Mouse (Mus musculus): Measurements from ENCODE around the gene Gm21964. TPM values are rescaled to one million over a fixed set of nuclear protein-coding genes. Genes with fewer than 3 reads are reported as not detected.
A peak's percentile ranks its signal among the peaks of the same experiment; 100 is the strongest.

Gene Gm21964
- not detected in 2 replicates for total RNA-seq (2021)
- long read RNA-seq, experiment 1: 0 reads
- long read RNA-seq, experiment 2: 0 reads

DNA sequence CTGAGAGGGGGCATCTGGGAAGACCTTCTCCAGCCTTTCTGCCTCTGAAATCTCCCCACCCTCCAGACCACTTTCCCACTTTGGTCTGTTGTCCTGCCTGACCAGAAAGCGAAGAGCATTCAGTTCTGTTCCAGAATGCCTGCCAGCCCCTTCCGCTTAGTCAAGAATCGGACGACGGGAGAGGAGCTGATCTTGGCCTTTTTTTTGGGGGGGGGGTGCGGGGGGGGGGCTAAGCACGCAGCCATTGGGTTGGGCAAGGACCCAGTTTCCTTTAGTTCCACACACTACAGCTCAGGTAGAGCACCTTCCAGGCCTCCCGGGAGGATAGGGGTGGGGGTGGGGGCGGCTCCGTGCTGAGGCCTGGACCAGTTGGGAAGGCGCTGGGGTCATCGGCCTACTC, at the start of gene Gm21964:
Gene Gm21964 (plus strand): TSS at position 301 of the 400 bp plus-strand sequence.
- DNase-seq: no peak

DNA sequence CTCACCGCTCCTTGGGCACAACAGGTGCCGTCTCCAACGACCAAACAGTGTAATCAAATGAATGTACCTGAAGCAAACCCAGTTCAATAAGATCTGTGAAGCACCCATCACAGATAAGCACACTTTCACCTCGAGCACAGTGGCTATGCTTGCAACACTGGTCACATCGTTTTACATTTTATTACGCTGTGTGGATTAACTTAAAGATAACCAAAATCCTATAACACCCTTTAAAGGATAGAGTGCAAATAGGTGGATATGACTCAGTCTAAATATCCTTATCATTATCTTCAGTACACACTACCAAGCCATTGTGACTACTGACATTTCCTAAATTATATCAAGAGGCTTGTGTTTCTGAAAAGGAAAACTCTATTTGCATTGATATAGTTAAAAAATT, 49.8 kb upstream of the Gm21964 start:
- DNase-seq: no peak

DNA sequence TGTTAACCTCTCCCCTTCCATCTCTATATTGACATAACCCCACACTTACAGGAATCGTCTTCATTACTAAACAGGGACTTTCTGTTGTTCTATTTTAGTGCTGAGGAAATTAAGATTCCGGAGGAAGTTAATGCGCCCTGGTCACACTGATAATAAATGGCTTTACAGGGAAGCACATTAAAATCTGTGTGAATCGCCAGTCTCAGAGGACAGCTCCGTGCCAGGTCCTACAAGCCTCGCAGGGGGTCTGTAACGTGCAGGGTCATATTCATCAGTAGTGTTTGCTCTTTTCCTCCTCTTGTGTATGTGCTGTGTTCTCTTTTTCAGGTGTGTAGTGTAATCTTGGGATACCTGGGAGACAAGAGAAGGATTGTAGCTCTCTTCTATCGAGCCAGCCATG, 42.8 kb upstream of the Gm21964 start:
- no peak for DNase-seq

DNA sequence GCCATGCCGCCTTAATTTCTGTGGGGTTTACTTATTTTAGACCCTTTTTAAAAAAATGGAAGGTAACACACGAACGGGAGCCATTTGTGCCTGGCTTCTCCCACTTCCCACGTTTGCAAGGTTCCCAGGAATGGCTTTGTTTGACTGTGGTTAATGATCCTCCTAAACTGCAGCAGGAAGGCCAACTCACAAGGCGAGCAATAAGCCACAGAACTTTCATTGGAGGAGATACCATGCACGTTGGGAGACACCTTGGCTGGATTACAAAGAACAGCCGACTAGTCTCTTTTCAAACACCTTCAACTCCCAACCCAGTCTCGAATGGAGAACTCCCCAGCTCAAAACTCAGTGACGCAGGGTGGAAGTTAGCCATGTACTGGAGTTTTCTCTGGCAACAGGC, 36.8 kb upstream of the Gm21964 start:
- DNase-seq: no peak

DNA sequence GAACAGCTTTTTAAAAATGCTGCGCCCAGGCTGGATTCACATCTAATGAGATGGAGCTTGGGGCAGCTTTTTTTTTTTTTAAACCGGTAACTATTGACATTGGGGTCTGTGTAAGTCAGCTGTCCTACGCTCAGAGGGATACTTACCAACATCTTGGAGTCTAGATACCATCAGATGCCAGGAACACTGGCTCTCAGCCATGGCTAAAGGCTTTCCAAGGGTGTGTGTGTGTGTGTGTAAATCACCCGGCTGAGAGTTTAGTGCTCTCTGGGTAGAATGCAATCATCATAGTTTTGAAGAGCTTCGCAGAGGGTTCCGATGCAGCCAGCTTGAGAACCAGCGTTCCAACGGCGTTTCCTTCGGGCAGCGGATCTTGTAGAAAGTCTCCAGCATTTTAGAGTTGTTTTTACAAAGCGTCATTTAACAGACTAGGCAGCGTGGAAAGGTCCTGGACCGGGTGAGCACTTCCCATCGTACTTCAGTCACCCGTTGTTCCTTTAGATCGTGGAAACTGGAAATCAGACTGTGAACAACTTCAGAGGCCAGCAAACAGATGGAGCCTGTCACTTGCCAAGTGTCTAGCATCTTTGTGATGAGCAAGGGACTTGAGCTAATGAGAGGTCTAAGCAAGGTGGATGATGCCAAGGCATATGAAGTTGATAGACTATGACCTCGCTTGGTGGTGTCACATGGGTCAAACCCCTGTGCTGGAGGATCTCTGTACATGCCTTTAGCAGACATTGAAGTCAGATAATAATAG, 36.2 kb upstream of the Gm21964 start:
- no peak for DNase-seq

DNA sequence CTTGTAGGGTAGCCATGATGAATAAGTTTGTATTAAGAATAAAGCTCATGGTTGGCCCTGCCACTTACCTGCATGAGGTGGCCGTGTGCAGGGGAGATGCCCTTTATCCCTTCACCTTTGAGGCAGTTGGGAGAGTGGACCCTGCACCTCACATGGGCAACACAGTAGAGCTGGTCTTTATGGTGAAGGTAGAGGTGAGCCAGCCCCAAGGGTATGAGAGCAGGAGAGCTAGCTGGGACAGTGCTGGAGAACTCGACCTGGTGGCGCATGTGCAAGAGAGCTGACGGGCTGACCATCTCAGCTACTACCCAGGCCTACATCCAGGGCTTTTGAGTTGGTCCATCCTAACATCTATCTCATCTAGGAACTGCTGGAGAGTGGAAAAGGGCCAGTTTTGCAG, 35.3 kb upstream of the Gm21964 start:
- DNase-seq: no peak

DNA sequence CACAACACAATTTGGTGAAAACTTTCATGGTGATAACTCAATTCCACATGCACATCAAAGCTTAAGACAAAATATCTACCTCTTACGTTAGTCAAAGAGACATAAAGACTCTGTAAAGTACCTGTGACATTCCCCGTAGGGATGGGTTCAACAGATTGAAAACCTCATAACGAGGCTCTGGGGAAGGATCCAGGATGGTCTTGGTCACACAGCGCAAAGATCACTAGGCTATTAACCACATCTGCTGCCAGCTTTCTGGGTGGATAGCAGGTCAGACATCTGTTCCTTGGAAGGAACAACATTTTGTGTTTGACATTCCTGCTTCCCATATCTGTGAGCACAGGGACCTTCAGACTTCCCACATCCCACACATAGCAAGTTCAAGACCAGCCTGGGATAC, 31.3 kb upstream of the Gm21964 start:
- no peak for DNase-seq

DNA sequence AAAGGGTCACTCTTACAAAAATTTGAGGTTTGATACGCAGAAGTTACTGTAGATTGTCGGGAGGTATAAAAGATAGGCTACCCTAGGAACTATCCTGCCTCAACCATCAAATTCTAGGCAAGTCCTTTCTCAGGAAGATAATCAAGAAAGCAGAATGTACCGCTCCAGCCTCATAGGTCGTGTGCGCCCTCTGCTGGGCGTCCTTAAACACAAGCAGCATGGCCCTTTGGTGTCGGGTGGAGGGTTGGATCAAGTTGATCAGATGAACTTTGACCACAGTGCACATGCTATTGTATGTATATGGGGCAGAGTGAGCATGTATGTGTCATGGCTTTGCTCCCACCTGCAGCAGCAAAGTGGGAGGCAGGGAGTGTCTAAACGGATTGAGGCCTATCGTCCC, 29.4 kb upstream of the Gm21964 start:
- DNase-seq: peak; percentile 77

DNA sequence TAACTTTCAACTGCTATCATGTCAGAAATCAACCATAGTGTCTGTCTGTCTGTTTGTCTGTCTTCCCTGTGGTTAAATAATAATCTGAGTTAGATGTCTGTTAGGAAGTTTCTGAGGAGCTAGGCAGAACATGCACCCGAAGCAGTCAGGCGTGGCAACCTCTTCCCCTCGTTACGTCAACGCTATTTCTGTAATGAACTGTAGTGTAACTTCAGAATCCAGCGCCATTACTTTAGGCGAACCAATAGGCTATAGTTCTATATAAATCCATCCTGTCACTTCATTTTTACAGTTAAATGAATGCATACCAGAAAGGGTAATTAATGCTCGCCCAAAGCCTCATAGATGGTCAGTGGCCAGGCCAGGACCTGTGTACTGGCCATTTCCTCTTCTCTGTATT, 26.5 kb upstream of the Gm21964 start:
- no peak for DNase-seq

DNA sequence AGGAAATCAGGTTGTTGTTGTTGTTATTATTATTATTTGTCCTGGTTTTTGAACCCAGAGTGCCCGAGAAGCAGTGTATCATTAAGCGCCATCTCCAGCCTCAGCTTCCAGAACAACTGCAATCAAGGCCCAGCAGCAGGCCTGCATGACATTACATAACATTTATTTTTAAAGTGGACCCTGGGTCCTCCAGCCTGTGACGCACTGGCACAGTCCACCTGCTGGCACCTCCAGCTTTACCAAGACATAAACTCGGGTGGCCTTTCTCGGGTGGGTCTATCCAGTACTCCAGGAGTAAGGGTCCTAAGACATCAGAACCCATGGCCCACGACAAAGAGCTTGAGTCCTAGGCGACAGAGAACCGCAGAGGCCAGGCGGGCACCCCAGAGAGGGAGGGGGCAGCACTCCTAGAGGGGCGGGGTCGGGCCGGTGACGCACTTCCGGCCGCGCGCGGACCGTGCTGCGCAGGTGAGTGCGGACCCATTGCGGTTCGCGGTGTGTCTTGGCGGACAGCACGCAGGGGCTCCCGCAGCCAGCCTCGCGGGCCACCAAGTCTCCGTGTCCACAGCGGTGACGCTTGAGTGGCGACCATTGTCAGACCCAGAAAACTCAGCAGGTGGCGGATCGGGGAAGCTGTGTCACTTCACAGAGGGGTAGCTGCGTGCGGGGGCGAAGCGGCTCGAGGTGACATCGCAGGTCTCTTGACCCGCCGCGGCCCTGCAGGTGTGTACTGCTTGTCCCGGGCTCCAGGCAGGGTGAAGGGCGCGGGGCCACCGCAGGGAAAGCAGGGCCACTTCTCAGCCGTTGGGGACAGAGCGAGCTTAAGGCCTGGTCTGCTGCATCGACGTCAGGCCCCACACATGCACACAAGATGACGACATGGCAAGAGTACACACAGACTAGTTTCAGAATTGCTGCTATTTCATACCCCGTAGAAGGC, 21.5 kb upstream of the Gm21964 start, which contains the start of gene Zfp612:
Gene Zfp612 (plus strand): TSS at position 465 of the 940 bp plus-strand sequence.
- peak; percentile 81 for DNase-seq

DNA sequence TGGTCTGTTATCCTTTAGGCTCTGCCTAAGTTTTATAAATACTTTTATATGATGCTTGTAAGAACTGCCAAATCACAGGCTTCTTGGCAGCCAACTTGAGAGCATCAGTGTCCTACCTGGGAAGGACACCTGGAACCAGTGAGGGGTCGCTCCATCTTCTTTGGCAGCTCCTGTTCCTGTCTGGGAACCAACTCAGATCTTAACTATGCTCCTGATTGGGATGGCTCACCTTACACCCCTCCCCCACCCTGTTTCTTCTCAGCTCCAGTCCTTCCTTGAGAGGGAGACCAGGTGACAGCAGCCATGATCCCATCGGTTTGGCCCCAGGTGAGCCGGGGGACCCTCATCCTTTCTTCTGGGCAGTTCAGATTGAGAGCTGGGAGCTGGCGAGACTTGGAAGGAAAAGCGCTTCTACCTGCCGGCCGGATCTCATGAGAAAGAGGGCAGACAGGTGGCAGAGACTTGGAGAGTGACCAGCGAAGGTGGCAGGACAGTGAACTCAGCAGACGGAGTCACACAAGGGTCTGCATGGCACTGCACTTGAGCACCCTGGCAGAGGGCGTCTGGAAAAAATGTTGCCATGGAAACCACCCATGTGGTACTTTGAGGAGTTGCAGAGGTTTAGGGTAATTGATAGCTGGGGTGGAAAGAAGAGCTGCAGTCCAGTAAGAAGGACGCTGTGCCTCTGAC, 18.4 kb upstream of the Gm21964 start:
- DNase-seq: no peak

DNA sequence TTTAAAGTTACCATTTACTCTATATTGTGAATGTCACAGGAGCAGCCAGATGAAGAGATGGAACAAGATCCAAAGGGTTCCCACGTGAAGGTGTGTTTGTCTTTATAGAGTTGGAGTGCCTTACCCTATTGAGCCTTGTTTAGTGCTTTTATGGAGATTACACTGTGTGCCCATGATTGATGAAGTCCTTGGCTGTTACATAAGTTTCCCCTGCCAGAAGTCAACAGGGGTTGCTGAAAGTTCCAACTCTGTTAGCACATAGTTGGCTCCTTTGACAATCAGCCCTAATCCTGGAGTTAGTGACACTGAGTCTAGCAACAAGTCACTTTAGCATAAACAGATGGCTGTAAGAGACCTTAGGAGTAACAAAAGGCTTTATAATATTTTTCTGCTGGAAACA, 9.1 kb upstream of the Gm21964 start:
- peak; percentile 17 for DNase-seq

DNA sequence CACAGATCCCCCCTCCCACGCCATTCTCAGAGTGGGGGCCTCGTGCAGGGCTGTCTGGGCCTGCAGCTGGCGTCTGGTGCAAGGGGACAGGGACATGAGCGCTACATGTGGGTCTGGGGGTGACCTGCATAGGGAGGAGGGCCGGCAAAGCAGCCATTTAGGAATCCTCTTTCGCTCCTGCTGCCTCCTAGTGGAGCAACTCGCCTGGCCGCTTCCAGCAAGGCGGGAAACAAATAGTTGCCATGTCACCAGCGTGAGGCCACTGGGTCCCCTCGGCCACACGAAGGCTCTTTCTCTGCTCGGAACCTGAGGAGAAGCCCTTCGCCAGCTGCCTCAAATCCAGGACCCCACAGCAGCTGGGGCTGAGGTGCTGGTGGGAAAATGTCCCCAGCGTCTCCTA, 669 bp downstream of the Gm21964 start:
- DNase-seq: no peak

DNA sequence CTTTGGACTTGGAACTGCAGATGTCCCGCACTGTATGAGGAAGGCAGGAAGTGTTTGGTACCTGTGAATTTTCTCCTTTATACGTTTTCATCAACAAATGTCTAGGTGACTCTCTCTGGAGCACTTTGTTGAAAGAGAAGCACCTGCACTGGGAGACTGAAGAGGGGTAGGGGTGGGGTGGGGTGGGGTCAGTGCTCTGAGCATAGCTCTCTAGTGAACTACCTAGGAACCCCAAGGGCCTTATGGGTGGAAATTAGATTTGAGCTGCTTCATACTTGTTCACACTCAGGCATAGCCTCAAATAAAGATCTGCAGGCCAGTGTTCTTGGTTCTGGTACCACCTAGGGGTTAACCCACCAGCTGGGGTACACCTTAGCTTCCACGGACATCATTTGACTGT, 1.6 kb downstream of the Gm21964 start, which contains the start of gene Gm17720:
Gene Gm17720 (minus strand): TSS at position 101 of the 400 bp plus-strand sequence.
- peak; percentile 13 for DNase-seq

DNA sequence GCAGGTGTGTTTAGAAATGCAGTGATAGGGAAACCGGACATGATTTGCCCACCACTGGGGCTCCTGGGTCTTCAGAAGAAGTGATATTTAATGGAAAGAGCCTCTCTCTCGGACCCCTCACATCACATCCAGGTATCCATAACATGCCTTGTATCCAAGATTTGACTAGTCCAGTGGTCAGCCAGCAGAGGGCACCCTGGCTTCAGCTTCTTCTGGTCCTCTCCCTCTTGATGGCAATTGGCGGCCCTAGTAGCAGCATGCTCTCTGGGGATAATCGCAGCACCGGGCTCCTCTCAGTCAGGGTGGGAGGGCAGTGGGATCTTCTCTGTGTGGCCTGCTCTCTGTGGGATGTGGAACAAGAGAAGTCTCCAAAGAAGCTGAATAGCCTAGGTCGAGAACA, 18.7 kb downstream of the Gm21964 start:
- peak; percentile 47 for DNase-seq

DNA sequence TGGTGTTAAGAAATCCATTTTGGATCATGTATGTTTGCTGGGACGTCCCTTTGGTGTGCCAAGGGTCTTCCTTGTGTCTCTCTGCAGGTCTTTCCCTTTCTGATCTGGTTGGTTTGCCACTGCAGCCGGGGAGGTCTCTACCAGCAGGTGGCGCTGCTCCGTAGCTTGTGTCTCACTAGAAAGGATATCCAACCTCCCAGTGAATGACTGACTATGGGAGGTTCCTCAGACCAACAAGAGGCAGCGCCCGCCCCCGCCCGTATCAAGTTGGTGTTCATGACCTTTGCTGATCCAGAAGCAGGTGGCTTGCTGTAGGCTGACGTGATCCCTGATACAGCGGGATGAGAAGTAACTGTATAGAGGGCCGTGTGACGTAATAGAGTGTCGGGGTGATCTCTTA, 29.5 kb downstream of the Gm21964 start:
- DNase-seq: peak; percentile 86

DNA sequence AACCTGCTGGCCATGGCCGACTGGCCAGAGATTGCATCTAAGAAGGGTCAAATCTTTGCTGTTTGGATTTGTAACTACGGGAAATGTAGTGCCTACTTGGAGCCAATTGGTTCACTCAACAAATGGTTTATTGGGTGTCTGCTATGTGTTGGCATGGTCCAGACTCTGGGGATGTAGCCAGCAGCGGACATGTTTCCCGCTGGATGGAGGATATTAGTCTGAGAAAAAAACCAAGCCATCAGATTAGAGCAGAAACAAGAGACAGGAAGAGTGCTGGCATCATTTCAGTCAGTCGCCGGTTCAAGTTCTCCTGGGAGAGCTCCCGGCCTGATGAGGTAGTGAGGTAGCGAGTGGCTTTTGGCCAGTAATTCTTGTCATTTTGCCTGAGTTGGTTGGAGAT, 33.2 kb downstream of the Gm21964 start:
- no peak for DNase-seq

DNA sequence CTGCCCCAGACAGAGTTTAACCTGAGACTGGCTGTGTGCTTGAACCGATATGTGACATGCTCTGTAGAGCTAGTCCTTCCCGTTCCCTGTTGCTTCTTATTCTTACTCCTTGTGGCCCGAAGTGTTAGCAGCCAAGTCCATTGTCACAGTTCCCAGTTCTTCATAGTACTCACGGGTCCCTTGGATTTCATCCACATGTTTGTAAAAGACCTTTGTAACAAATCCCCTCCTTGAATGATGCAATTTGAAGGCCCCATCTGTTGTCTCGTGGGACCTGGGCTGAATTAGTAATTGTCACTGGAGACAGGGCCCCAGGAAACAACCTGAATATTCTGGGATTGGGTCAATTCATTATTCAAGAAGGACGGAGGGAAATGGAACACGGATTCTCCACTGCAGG, 34.5 kb downstream of the Gm21964 start:
- no peak for DNase-seq

DNA sequence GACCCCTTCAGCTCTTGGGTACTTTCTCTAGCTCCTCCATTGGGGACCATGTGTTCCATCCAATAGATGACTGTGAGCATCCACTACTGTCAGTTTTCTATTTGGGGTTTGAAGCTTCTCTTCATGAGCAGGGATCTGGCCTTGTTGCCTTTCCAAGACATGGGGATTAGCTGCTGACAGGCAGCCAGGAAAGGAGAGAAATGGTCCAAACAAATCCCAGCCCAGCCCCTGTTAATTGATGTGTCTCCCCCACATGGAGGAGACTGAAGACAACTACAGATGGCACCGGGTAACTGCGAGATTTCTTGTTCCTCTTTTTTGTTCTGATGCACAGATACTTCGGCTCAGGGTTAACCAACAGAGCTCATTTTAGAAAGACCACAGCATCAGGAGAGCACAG, 39.1 kb downstream of the Gm21964 start:
- no peak for DNase-seq

DNA sequence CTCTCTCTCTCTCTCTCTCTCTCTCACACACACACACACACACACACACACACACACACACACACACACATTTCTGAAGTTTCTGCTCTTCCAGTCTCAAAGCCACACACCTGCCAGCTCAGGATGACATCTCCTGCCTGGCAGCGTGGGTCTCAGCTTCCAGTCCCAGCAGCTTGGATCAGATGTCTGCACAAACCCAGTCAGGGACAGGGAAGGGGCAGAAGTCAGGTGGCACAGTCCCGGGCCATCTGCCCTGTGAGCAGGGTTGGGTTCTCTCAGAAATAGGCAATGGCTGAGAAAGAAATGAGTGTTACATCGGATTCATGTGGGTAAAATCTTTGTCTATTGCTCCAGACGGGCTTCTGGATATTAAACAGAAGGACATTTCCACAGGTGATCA, 39.8 kb downstream of the Gm21964 start:
- no peak for DNase-seq

DNA sequence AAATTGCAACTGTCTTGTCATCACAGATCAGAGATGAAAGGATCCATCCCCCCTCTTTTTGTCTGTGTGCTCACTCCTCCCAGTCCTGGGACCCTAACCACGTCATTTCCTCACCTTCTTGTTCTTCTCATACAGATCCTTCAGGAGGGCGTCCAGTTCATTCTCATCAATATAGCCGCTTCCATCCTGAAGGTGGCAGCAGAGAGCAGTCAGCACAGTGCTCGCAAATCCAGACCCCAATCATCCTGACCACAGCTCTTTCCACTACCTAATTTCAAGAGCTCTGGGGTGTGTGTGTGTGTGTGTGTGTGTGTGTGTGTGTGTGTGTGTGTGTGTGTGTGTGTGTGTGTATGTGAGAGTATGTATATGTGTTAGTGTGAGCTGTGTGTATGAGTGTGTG, 44.5 kb downstream of the Gm21964 start:
- DNase-seq: peak; percentile 61

DNA sequence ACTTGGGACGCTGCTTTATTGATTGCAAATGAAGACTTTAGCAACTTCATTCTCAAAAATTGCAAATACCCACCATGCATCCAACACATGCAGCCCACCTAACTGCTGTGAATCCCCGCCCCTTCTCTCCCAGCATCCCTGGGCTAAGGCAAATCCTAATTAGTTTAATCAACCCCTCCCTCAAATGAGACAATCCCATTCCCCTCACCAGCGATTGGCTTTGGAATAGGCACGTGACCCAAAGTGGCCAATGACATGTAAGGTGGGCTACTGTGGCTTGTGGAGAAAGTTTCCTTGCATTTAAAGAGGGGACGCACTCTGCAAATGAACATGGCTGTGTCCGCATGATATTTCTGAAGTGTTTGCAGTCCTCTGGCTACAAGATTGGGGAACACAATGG, 51.9 kb downstream of the Gm21964 start:
- DNase-seq: no peak
